Mouse (Mus musculus) CH12.LX (cell line): ENCODE measurements around the gene Prss34. TPM values are rescaled to one million over a fixed set of nuclear protein-coding genes. Genes with fewer than 3 reads are reported as not detected.

Source experiments
- DNase-seq: peaks from one replicate; pipeline ENCODE4 v3.0.0-alpha.2; 2013; ENCODE audit errors: extremely low read depth
- H3K27ac ChIP-seq: 2 replicates; pipeline ENCODE4 v1.5.1; 2012; ENCODE audit warnings: low read depth, mild to moderate bottlenecking, control low read depth, moderate library complexity; ENCODE audit not compliant: insufficient read depth
- H3K27me3 ChIP-seq: replicated peaks from 2 replicates; pipeline ENCODE3; 2012; ENCODE audit warnings: inconsistent platforms
- H3K36me3 ChIP-seq, 2 experiments: replicated peaks in 1 of 2; 2 replicates each; pipeline versions ENCODE3 to v1.6.1; 2012; ENCODE audit warnings: inconsistent platforms in 1 of 2, low read length in 1 of 2, mild to moderate bottlenecking in 1 of 2, mixed read lengths in 1 of 2, moderate library complexity in 1 of 2; ENCODE audit not compliant: control insufficient read depth in 1 of 2, insufficient read depth in 1 of 2
- H3K4me1 ChIP-seq, 2 experiments: 2 replicates each; pipeline ENCODE4 v1.6.1; 2012; ENCODE audit warnings: inconsistent platforms in 1 of 2, moderate library complexity in 1 of 2; ENCODE audit not compliant: insufficient read depth in 2 of 2, control insufficient read depth in 1 of 2
- H3K4me2 ChIP-seq: 2 replicates; pipeline ENCODE4 v1.6.1; 2012; ENCODE audit warnings: low read depth, mild to moderate bottlenecking, control low read depth; ENCODE audit not compliant: poor library complexity, insufficient read depth, severe bottlenecking
- H3K4me3 ChIP-seq, 3 experiments: fragments of 150-350 bp in 1 of 3; sonication (generic) in 1 of 3; replicated peaks in 1 of 3; 2 replicates each; pipeline versions ENCODE3 to v1.5.1; 2011 to 2012; ENCODE audit warnings: low read depth in 2 of 3, low read length in 2 of 3, mild to moderate bottlenecking in 2 of 3, moderate library complexity in 2 of 3, control low read depth in 1 of 3, improper control_type of control experiment in 1 of 3, inconsistent platforms in 1 of 3, mixed read lengths in 1 of 3; ENCODE audit not compliant: poor library complexity in 1 of 3
- H3K79me2 ChIP-seq: replicated peaks from 2 replicates; pipeline ENCODE4 v1.6.1; 2012; ENCODE audit warnings: mild to moderate bottlenecking, moderate library complexity; ENCODE audit not compliant: control insufficient read depth, poor library complexity, insufficient read depth, severe bottlenecking; ENCODE audit errors: extremely low read depth
- H3K9ac ChIP-seq: 2 replicates; pipeline ENCODE4 v1.6.1; 2012; ENCODE audit warnings: low read depth, mild to moderate bottlenecking, control low read depth, moderate library complexity; ENCODE audit not compliant: insufficient read depth
- H3K9me3 ChIP-seq: replicated peaks from 2 replicates; pipeline ENCODE3; 2012; ENCODE audit warnings: low read length, inconsistent platforms, mixed read lengths
- CHD2 ChIP-seq: IDR thresholded peaks from 2 replicates; pipeline ENCODE4 v1.6.1; 2011; ENCODE audit warnings: low read length, improper control_type of control experiment
- CTCF ChIP-seq, 2 experiments: IDR thresholded peaks in 1 of 2; conservative IDR thresholded peaks in 1 of 2; 2 replicates each; pipeline ENCODE4 v1.5.1; 2011 to 2012; ENCODE audit warnings: low read depth in 2 of 2, low read length in 2 of 2, improper control_type of control experiment in 1 of 2, inconsistent platforms in 1 of 2, mild to moderate bottlenecking in 1 of 2, moderate library complexity in 1 of 2
- E2F4 ChIP-seq: IDR thresholded peaks from 2 replicates; pipeline ENCODE4 v1.6.1; 2011; ENCODE audit warnings: low read depth, low read length, improper control_type of control experiment; ENCODE audit not compliant: insufficient replicate concordance
- ELF1 ChIP-seq: IDR thresholded peaks from 2 replicates; pipeline ENCODE4 v1.6.1; 2014; ENCODE audit warnings: low read depth, mild to moderate bottlenecking, inconsistent platforms, low read length, improper control_type of control experiment
- HCFC1 ChIP-seq: IDR thresholded peaks from 2 replicates; pipeline ENCODE4 v1.6.1; 2012; ENCODE audit warnings: low read depth, mild to moderate bottlenecking, inconsistent platforms, low read length, improper control_type of control experiment
- JUN ChIP-seq: IDR thresholded peaks from 2 replicates; pipeline ENCODE4 v1.6.1; 2011; ENCODE audit warnings: low read depth, mild to moderate bottlenecking, low read length, improper control_type of control experiment, moderate library complexity; ENCODE audit not compliant: insufficient read depth
- JUND ChIP-seq: conservative IDR thresholded peaks from 2 replicates; pipeline ENCODE4 v1.6.1; 2011; ENCODE audit warnings: low read depth, low read length, improper control_type of control experiment
- KAT2A ChIP-seq: IDR thresholded peaks from 2 replicates; pipeline ENCODE4 v1.6.1; 2012; ENCODE audit warnings: low read length, improper control_type of control experiment, inconsistent platforms; ENCODE audit not compliant: insufficient replicate concordance
- MAX ChIP-seq: IDR thresholded peaks from 2 replicates; pipeline ENCODE4 v1.6.1; 2011; ENCODE audit warnings: low read length, improper control_type of control experiment
- MXI1 ChIP-seq: IDR thresholded peaks from 2 replicates; pipeline ENCODE4 v1.6.1; 2011; ENCODE audit warnings: mild to moderate bottlenecking, low read depth, low read length, improper control_type of control experiment
- MYC ChIP-seq: IDR thresholded peaks from 2 replicates; pipeline ENCODE4 v1.6.1; 2011; ENCODE audit warnings: low read depth, mild to moderate bottlenecking, improper control_type of control experiment, low read length
- NELFE ChIP-seq: IDR thresholded peaks from 2 replicates; pipeline ENCODE4 v1.6.1; 2011; ENCODE audit warnings: low read depth, low read length, improper control_type of control experiment
- NRF1 ChIP-seq: IDR thresholded peaks from 2 replicates; pipeline ENCODE4 v1.6.1; 2014; ENCODE audit warnings: low read depth, mild to moderate bottlenecking, inconsistent platforms, low read length, improper control_type of control experiment, moderate library complexity
- POLR2A ChIP-seq: IDR thresholded peaks from 2 replicates; pipeline ENCODE4 v1.6.1; 2011; ENCODE audit warnings: low read depth, mild to moderate bottlenecking, improper control_type of control experiment, low read length
- RCOR1 ChIP-seq: conservative IDR thresholded peaks from 2 replicates; pipeline ENCODE4 v1.6.1; 2012; ENCODE audit warnings: low read depth, mild to moderate bottlenecking, inconsistent platforms, low read length, improper control_type of control experiment
- SIN3A ChIP-seq: IDR thresholded peaks from 2 replicates; pipeline ENCODE4 v1.6.1; 2012; ENCODE audit warnings: low read length, improper control_type of control experiment, inconsistent platforms
- TBP ChIP-seq: conservative IDR thresholded peaks from 2 replicates; pipeline ENCODE4 v1.6.1; 2011; ENCODE audit warnings: low read depth, low read length, improper control_type of control experiment
- TCF12 ChIP-seq: IDR thresholded peaks from 2 replicates; pipeline ENCODE4 v1.6.1; 2014; ENCODE audit warnings: low read depth, mild to moderate bottlenecking, inconsistent platforms, low read length, improper control_type of control experiment
- UBTF ChIP-seq: IDR thresholded peaks from 2 replicates; pipeline ENCODE4 v1.6.1; 2012; ENCODE audit warnings: low read depth, mild to moderate bottlenecking, inconsistent platforms, low read length, improper control_type of control experiment, moderate library complexity
- USF1 ChIP-seq: IDR thresholded peaks from 2 replicates; pipeline ENCODE4 v1.6.1; 2014; ENCODE audit warnings: low read depth, mild to moderate bottlenecking, inconsistent platforms, low read length, improper control_type of control experiment
- ZC3H11A ChIP-seq: IDR thresholded peaks from 2 replicates; pipeline ENCODE4 v1.6.1; 2012; ENCODE audit warnings: low read depth, mild to moderate bottlenecking, inconsistent platforms, low read length, improper control_type of control experiment
- ZKSCAN1 ChIP-seq: IDR thresholded peaks from 2 replicates; pipeline ENCODE4 v1.6.1; 2012; ENCODE audit warnings: low read depth, inconsistent platforms, low read length, improper control_type of control experiment, borderline replicate concordance
- dilution Hi-C: fragments of 300-500 bp; cut with MboI; formaldehyde crosslinking; loops from 2 replicates; pipeline ENCODE4 v1.14.3; 2020; ENCODE audit warnings: low sequenced_read_pairs; ENCODE audit not compliant: extremely low pct_unique_long_range_greater_than_20kb, extremely low pct_ligation_motif_present
- in situ Hi-C: fragments of 300-500 bp; cut with MboI; formaldehyde crosslinking; loops from 3 replicates; pipeline ENCODE4 v1.14.3; 2019; ENCODE audit warnings: low sequenced_read_pairs, low pct_ligation_motif_present, low pct_unique_long_range_greater_than_20kb, mixed read lengths
- polyA plus RNA-seq: library from polyadenylated mRNA; unstranded; fragments of >175 nt; gene quantifications from 2 replicates; pipeline ENCODE4 v1.2.1, GENCODE M21; 2012; ENCODE audit warnings: low read depth; ENCODE audit not compliant: insufficient read length
- total RNA-seq, 2 experiments: library from RNA; depleted of rRNA; stranded (reverse); fragments of 300-350 nt in 1 of 2; fragments of >200 nt in 1 of 2; gene quantifications; 2 replicates each; pipeline ENCODE4 v1.2.3; 2012 to 2014

Gene Prss34
- total and polyA plus RNA-seq, 3 experiments, result not detected

GRCm38 (mm10) chr17:25275833-25276232, 22.4 kb upstream of the Prss34 start:
- in situ Hi-C loops, result loop anchor here (5.0 to 10.0 kb wide), 2 partner anchors 91 to 164 kb away; partner anchors contain the start of genes BC003965 and Unkl
- Histone ChIP-seq H3K36me3 (peaks cover 0 to 7% of the 10 kb centered on the region in 2 experiments), H3K9me3 (no peaks in the 10 kb centered on the region), H3K27me3 (peaks cover 28% of the 10 kb centered on the region), H3K4me1 (peaks cover 7 to 20% of the 10 kb centered on the region in 2 experiments), H3K9ac (no peak overlapping the region), H3K79me2 (peaks cover 24% of the 10 kb centered on the region), H3K27ac (no peak overlapping the region), H3K4me2 (no peak overlapping the region), H3K4me3 (no peak overlapping the region)
- DNase-seq, result no peak
- dilution Hi-C loops, result no loop called here
- TF ChIP-seq JUN, result no peak
- TF ChIP-seq TBP, result no peak
- no peak for TF ChIP-seq CHD2
- TF ChIP-seq ZC3H11A, result no peak
- TF ChIP-seq ZKSCAN1, result no peak
- no peak for TF ChIP-seq NELFE
- TF ChIP-seq MXI1, result no peak
- no peak for TF ChIP-seq E2F4
- no peak for TF ChIP-seq UBTF
- TF ChIP-seq CTCF (conservative IDR thresholded peaks at IDR 0.05 in 1 of 2, IDR thresholded peaks at IDR 0.05 in 1 of 2; ENCODE audit: low read depth in 2 of 2, low read length in 2 of 2), result no peak
- no peak for TF ChIP-seq MYC
- TF ChIP-seq JUND, result no peak
- no peak for TF ChIP-seq NRF1

GRCm38 (mm10) chr17:25282133-25282532, 16.1 kb upstream of the Prss34 start:
- no peaks in the 10 kb centered on the region for H3K36me3 ChIP-seq
- TF ChIP-seq RCOR1 (no peak), NRF1 (no peak), JUND (no peak), MAX (peak; percentile 71), NELFE (0 out of 2 replicates have a peak, but pooled peaks have one; percentile 40), HCFC1 (peak; percentile 49), ELF1 (peak; percentile 50; the same call in 1 of the 2 replicates), KAT2A (no peak), POLR2A (peak; percentile 53; the same call in 1 of the 2 replicates), SIN3A (peak; percentile 32; the same call in 1 of the 2 replicates), JUN (no peak), TCF12 (no peak), USF1 (no peak)
- H3K4me1 ChIP-seq, result no peaks in the 10 kb centered on the region
- no peak overlapping the region for H3K4me3 ChIP-seq
- dilution Hi-C loops, result no loop called here
- H3K4me2 ChIP-seq, result no peak overlapping the region
- in situ Hi-C loops, result no loop called here
- no peaks in the 10 kb centered on the region for H3K79me2 ChIP-seq
- DNase-seq, result peak; percentile 71
- H3K27ac ChIP-seq, result no peak overlapping the region
- H3K9me3 ChIP-seq, result peaks cover 3% of the 10 kb centered on the region
- H3K27me3 ChIP-seq, result peaks cover 22% of the 10 kb centered on the region
- no peak overlapping the region for H3K9ac ChIP-seq
